Mouse (Mus musculus): ENCODE data around the gene Gal3st2b.
"Not testable (repeated sequence)": the region's sequence is repeated elsewhere in the genome, so short reads cannot be mapped to it uniquely, and the experiment has no call there.

Gene Gal3st2b

GRCm38 (mm10) chr1:93980932-93981331 lies 62.8 kb downstream of the Gal3st2b start:
- DNase-seq, result not testable (repeated sequence)

GRCm38 (mm10) chr1:93986167-93986566 lies 68.1 kb downstream of the Gal3st2b start:
- no peak for DNase-seq

- DNase-seq, result no peak
Observed at GRCm38 (mm10) chr1:93988786-93989185, 70.7 kb downstream of the Gal3st2b start.

- not testable (repeated sequence) for DNase-seq
Observed at GRCm38 (mm10) chr1:93990209-93990608, 72.1 kb downstream of the Gal3st2b start, which contains the start of gene Gal3st2c. Gene Gal3st2c, plus strand, starts transcription at chr1:93990509.

GRCm38 (mm10) chr1:93991068-93991467 lies 73.0 kb downstream of the Gal3st2b start:
- not testable (repeated sequence) for DNase-seq

- DNase-seq, result not testable (repeated sequence)
Observed at GRCm38 (mm10) chr1:93991491-93991890, 73.4 kb downstream of the Gal3st2b start.

Measured in right cerebral cortex, postnatal 14 days (tissue).